Mouse (Mus musculus): ENCODE results near the gene Adgrf1. TPM values are rescaled to one million over a fixed set of nuclear protein-coding genes. Genes with fewer than 3 reads are reported as not detected.
"Not testable (repeated sequence)": the region's sequence is repeated elsewhere in the genome, so short reads cannot be mapped to it uniquely, and the experiment has no call there.

Adgrf1 gene
- polyA plus RNA-seq, 1 experiment from 2014 or later, result not detected

DNA sequence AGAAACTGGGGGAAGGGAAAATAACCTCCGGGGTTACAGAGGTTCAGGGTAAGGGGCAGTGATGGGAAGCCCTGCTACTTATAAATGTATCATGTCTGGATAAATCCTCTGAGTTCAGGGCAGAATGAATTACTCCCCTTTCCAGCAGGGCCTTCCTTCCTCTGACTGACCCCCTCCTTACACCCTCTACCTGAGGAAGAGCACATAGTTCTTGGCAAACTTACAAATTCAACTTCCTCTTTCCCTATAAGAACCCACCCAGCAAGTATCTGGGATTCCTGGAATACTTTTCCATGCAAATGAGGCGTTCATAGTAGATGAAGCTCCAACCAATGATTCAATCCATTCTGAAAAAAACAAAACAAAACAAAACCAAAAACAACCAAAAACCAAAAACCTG, 67.5 kb downstream of the Adgrf1 start:
- ATAC-seq (ENCODE audit: low FRiP score), result no peak
- no peaks in the 10 kb centered on the region for H3K9me3 ChIP-seq
- WGBS, result 83% methylated on average over 2 of the region's 2 CpGs
- no peaks in the 10 kb centered on the region for H3K4me1 ChIP-seq
- H3K9ac ChIP-seq, result no peak overlapping the region
- no peaks in the 10 kb centered on the region for H3K36me3 ChIP-seq (replicated peaks)
- H3K4me2 ChIP-seq, result no peak overlapping the region
- H3K27ac ChIP-seq, result no peak overlapping the region
- no peak overlapping the region for H3K4me3 ChIP-seq (replicated peaks)
- H3K27me3 ChIP-seq, result no peaks in the 10 kb centered on the region

GRCm38 (mm10) chr17:43338279-43338678, 68.2 kb downstream of the Adgrf1 start:
- 88% methylated on average over 3 of the region's 3 CpGs for WGBS
- Histone ChIP-seq H3K4me1 (no peaks in the 10 kb centered on the region), H3K4me2 (no peak overlapping the region), H3K9me3 (no peaks in the 10 kb centered on the region), H3K27me3 (no peaks in the 10 kb centered on the region), H3K4me3 (replicated peaks) (no peak overlapping the region), H3K36me3 (replicated peaks) (no peaks in the 10 kb centered on the region), H3K27ac (no peak overlapping the region), H3K9ac (no peak overlapping the region)
- no peak for ATAC-seq (ENCODE audit: low FRiP score)

GRCm38 (mm10) chr17:43346499-43346898, 76.4 kb downstream of the Adgrf1 start:
- H3K4me1 ChIP-seq; H3K4me2 ChIP-seq; H3K27me3 ChIP-seq; ATAC-seq (ENCODE audit: low FRiP score); H3K4me3 ChIP-seq (replicated peaks); H3K9ac ChIP-seq; H3K9me3 ChIP-seq; H3K36me3 ChIP-seq (replicated peaks); H3K27ac ChIP-seq: not testable (repeated sequence)
- 91% methylated on average over 2 of the region's 2 CpGs for WGBS

GRCm38 (mm10) chr17:43357902-43358539, 87.9 kb downstream of the Adgrf1 start:
- Histone ChIP-seq H3K4me2 (no peak overlapping the region; the same call in 1 of the 2 replicates), H3K36me3 (replicated peaks) (no peaks in the 10 kb centered on the region), H3K9ac (no peak overlapping the region), H3K4me3 (replicated peaks) (no peak overlapping the region), H3K27ac (0 out of 2 replicates have a peak overlapping the region, but pooled peaks have one; percentile 11), H3K27me3 (no peaks in the 10 kb centered on the region), H3K9me3 (no peaks in the 10 kb centered on the region), H3K4me1 (peaks cover 14% of the 10 kb centered on the region)
- peak; percentile 71; the same call in 1 of the 2 replicates for ATAC-seq (ENCODE audit: low FRiP score)
- WGBS, result 6% methylated on average over 9 of the region's 9 CpGs

DNA sequence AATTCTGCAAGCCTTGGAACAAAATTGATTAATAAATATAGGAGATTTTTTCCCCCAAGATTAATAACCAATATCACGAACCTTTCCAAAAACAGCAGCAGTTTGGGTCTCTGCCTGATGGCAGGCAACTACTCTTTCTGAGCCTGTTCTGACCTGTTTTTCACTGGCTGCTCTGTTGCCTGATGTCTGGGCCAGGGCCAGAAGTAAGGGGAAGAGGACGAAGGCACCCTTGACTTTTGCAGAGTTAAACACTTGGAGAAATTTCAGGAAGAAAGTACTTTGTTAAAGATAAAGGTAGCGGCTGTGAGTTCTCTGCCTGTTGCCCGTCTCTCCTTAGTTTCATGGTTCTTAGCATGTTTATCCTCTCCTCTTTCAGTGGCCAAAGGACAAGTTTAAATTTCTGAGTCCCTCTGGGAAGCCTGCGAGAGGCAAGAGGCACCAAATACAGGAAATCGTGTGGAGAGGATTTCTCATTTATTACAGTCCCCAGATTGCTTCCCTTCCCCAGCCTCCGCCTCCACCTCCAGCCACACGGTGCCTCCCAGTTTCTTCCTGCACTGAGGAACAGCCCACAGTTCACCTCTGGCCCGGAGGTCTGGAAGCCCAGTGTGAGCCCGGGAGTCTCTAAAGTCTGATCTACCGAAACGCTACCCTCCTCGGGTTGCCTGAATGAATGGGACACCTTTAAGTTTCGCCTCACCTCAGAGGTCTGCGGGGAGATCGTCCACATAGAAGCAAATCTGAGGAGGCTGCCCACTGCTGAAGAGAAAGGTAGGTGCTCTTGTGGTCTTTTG, 89.9 kb downstream of the Adgrf1 start, which contains the start of gene Adgrf5:
Gene Adgrf5, plus strand, starts transcription at position 626 of the 794 bp plus-strand sequence.
- Histone ChIP-seq H3K27me3 (no peaks in the 10 kb centered on the region), H3K27ac (no peak within 1 kb of the TSS), H3K9ac (no peak within 1 kb of the TSS), H3K4me3 (replicated peaks) (no peak within 1 kb of the TSS), H3K36me3 (replicated peaks) (no peaks in the 10 kb centered on the region), H3K4me2 (no peak within 1 kb of the TSS), H3K4me1 (peaks cover 14% of the 10 kb centered on the region), H3K9me3 (no peaks in the 10 kb centered on the region)
- no peak for ATAC-seq (ENCODE audit: low FRiP score)
- WGBS, result 73% methylated on average over 16 of the region's 16 CpGs

DNA sequence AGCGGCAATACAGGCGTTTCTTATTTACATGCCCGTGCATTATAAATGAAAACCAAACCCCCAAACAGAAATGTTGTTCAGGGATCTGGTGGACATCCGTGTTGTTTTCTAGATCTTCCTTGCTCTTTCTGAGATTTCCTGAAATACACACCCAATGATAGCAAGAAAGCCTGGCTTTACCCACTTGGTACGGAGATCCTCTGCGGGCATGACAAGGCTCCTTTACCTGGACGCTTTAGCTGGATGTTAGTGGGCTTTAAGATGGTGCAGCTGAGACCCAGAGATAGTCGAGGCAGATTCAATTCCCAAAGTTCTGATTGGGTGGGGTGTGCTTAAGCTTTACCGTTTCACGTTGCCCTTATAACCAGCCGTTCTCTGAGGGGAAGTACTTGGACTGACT, 90.9 kb downstream of the Adgrf1 start:
- Histone ChIP-seq H3K9ac (no peak overlapping the region), H3K36me3 (replicated peaks) (no peaks in the 10 kb centered on the region), H3K9me3 (no peaks in the 10 kb centered on the region), H3K27ac (no peak overlapping the region), H3K4me1 (peaks cover 14% of the 10 kb centered on the region), H3K27me3 (no peaks in the 10 kb centered on the region), H3K4me2 (no peak overlapping the region), H3K4me3 (replicated peaks) (no peak overlapping the region)
- ATAC-seq (ENCODE audit: low FRiP score), result no peak
- 88% methylated on average over 11 of the region's 11 CpGs for WGBS

GRCm38 (mm10) chr17:43362362-43362761, 92.2 kb downstream of the Adgrf1 start:
- Histone ChIP-seq H3K27me3 (no peaks in the 10 kb centered on the region), H3K36me3 (replicated peaks) (no peaks in the 10 kb centered on the region), H3K9me3 (no peaks in the 10 kb centered on the region), H3K4me2 (no peak overlapping the region), H3K4me3 (replicated peaks) (no peak overlapping the region), H3K27ac (no peak overlapping the region), H3K4me1 (peaks cover 14% of the 10 kb centered on the region), H3K9ac (no peak overlapping the region)
- 71% methylated on average over 11 of the region's 11 CpGs for WGBS
- ATAC-seq (ENCODE audit: low FRiP score), result no peak

GRCm38 (mm10) chr17:43362881-43363280, 92.8 kb downstream of the Adgrf1 start:
- no peak overlapping the region for H3K4me2 ChIP-seq
- ATAC-seq (ENCODE audit: low FRiP score), result no peak
- H3K36me3 ChIP-seq (replicated peaks), result no peaks in the 10 kb centered on the region
- 68% methylated on average over 6 of the region's 6 CpGs for WGBS
- peaks cover 11% of the 10 kb centered on the region for H3K4me1 ChIP-seq
- no peak overlapping the region for H3K27ac ChIP-seq
- no peaks in the 10 kb centered on the region for H3K9me3 ChIP-seq
- H3K27me3 ChIP-seq, result no peaks in the 10 kb centered on the region
- H3K9ac ChIP-seq, result no peak overlapping the region
- H3K4me3 ChIP-seq (replicated peaks), result no peak overlapping the region

DNA sequence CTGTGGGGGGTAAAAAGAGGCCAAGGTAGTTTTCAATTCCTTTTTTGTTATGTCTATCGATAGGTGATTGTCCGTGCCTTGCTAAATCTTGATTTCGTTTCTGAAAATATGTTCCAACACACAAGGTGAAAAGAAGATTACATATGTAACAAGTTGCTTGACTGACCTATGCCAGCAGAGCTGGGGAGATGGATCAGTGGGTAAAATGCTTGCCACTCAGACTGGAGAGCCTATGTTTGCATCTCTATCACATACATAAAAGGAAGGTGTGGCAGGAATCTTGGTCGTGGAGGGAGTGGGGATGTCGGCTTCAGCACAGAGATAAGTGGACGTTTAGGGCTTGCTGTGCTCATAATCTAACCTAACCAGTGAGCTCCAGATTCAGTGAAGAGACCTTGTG, 93.8 kb downstream of the Adgrf1 start:
- no peaks in the 10 kb centered on the region for H3K27me3 ChIP-seq
- WGBS, result 74% methylated on average over 6 of the region's 6 CpGs
- H3K4me2 ChIP-seq, result no peak overlapping the region
- no peak overlapping the region for H3K4me3 ChIP-seq (replicated peaks)
- ATAC-seq (ENCODE audit: low FRiP score), result no peak
- no peak overlapping the region for H3K27ac ChIP-seq
- H3K9me3 ChIP-seq, result no peaks in the 10 kb centered on the region
- 0 out of 2 replicates have a peak, but pooled peaks cover 4% of the 10 kb centered on the region for H3K4me1 ChIP-seq
- no peaks in the 10 kb centered on the region for H3K36me3 ChIP-seq (replicated peaks)
- no peak overlapping the region for H3K9ac ChIP-seq

GRCm38 (mm10) chr17:43365297-43365696, 95.2 kb downstream of the Adgrf1 start:
- Histone ChIP-seq H3K9me3 (no peaks in the 10 kb centered on the region), H3K9ac (no peak overlapping the region), H3K4me3 (replicated peaks) (no peak overlapping the region), H3K4me1 (0 out of 2 replicates have a peak, but pooled peaks cover 4% of the 10 kb centered on the region), H3K27me3 (no peaks in the 10 kb centered on the region), H3K27ac (no peak overlapping the region), H3K4me2 (no peak overlapping the region), H3K36me3 (replicated peaks) (no peaks in the 10 kb centered on the region)
- whole genome bisulfite sequencing, result 85% methylated on average over 6 of the region's 6 CpGs
- ATAC-seq (ENCODE audit: low FRiP score), result no peak

- H3K27ac ChIP-seq, result no peak overlapping the region
- H3K4me2 ChIP-seq, result no peak overlapping the region
- WGBS, result 65% methylated on average over 9 of the region's 9 CpGs
- no peaks in the 10 kb centered on the region for H3K36me3 ChIP-seq (replicated peaks)
- no peak overlapping the region for H3K4me3 ChIP-seq (replicated peaks)
- H3K4me1 ChIP-seq, result 0 out of 2 replicates have a peak, but pooled peaks cover 4% of the 10 kb centered on the region
- H3K9me3 ChIP-seq, result no peaks in the 10 kb centered on the region
- H3K9ac ChIP-seq, result no peak overlapping the region
- H3K27me3 ChIP-seq, result no peaks in the 10 kb centered on the region
- ATAC-seq (ENCODE audit: low FRiP score), result no peak
These were observed 96.4 kb downstream of the Adgrf1 start for GRCm38 (mm10) chr17:43366486-43366885.

DNA sequence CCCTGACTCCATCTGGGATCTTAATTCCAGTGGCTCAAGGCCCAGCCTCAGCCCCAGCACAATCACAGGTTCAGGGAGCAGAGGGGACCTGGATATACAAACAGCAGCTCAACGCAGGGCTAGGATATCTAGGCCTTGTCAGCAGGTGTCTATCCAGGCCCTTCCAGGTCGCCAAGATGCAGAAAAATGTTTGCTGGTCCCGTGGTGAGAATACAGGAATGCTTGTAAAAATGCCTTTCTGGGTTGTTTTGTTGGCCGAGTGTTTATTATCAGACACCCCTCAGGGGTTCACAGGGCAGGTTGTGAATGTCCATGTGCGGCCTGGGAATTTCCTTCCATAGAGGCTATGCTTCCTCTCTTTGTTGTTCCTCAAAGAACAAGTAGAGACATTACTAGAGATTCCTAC, 98.0 kb downstream of the Adgrf1 start:
- H3K9ac ChIP-seq, result no peak overlapping the region
- H3K9me3 ChIP-seq, result no peaks in the 10 kb centered on the region
- 75% methylated on average over 5 of the region's 5 CpGs for WGBS
- H3K27me3 ChIP-seq, result no peaks in the 10 kb centered on the region
- no peak overlapping the region for H3K27ac ChIP-seq
- H3K4me3 ChIP-seq (replicated peaks), result no peak overlapping the region
- ATAC-seq (ENCODE audit: low FRiP score), result no peak
- H3K4me2 ChIP-seq, result no peak overlapping the region
- no peaks in the 10 kb centered on the region for H3K4me1 ChIP-seq
- H3K36me3 ChIP-seq (replicated peaks), result no peaks in the 10 kb centered on the region

GRCm38 (mm10) chr17:43372604-43373003, 102.5 kb downstream of the Adgrf1 start:
- Histone ChIP-seq H3K9me3 (no peaks in the 10 kb centered on the region), H3K36me3 (replicated peaks) (no peaks in the 10 kb centered on the region), H3K27me3 (no peaks in the 10 kb centered on the region), H3K4me1 (no peaks in the 10 kb centered on the region), H3K4me2 (no peak overlapping the region), H3K27ac (no peak overlapping the region), H3K4me3 (replicated peaks) (no peak overlapping the region), H3K9ac (no peak overlapping the region)
- no peak for ATAC-seq (ENCODE audit: low FRiP score)
- WGBS, result 70% methylated on average over 4 of the region's 4 CpGs

Data from forebrain, embryonic 12.5 days (tissue).